Mouse (Mus musculus): ENCODE data around the gene Usp13.

The Usp13 gene

GRCm38 (mm10) chr3:32817357-32818326, at the start of gene Usp13:
Gene Usp13, plus strand, starts transcription at chr3:32817546.
- DNase-seq (ENCODE audit: low spot score in 2 of 2), result peak; percentile 16 to 28

GRCm38 (mm10) chr3:32770781-32771180, 46.6 kb upstream of the Usp13 start:
- no peak for DNase-seq (ENCODE audit: low spot score in 2 of 2)

GRCm38 (mm10) chr3:32817001-32817356, 367 bp upstream of the Usp13 start:
- no peak for DNase-seq (ENCODE audit: low spot score in 2 of 2)

GRCm38 (mm10) chr3:32818327-32818900, 1.1 kb downstream of the Usp13 start:
- peak in 1 of 2 experiments; percentile 1 for DNase-seq (ENCODE audit: low spot score in 2 of 2)

GRCm38 (mm10) chr3:32822620-32823019, 5.3 kb downstream of the Usp13 start:
- DNase-seq (ENCODE audit: low spot score in 2 of 2), result no peak

GRCm38 (mm10) chr3:32824923-32825322, 7.6 kb downstream of the Usp13 start:
- DNase-seq (ENCODE audit: low spot score in 2 of 2), result no peak

GRCm38 (mm10) chr3:32825964-32826479, 8.7 kb downstream of the Usp13 start:
- DNase-seq (ENCODE audit: low spot score in 2 of 2), result no peak

- DNase-seq (ENCODE audit: low spot score in 2 of 2), result no peak
Measured at GRCm38 (mm10) chr3:32826701-32827100, 9.4 kb downstream of the Usp13 start.

- no peak for DNase-seq (ENCODE audit: low spot score in 2 of 2)
Measured at GRCm38 (mm10) chr3:32833871-32834270, 16.5 kb downstream of the Usp13 start.

GRCm38 (mm10) chr3:32837847-32838246, 20.5 kb downstream of the Usp13 start:
- DNase-seq (ENCODE audit: low spot score in 2 of 2), result no peak

- DNase-seq (ENCODE audit: low spot score in 2 of 2), result no peak
Measured at GRCm38 (mm10) chr3:32856362-32857107, 39.2 kb downstream of the Usp13 start.

GRCm38 (mm10) chr3:32871081-32871480, 53.7 kb downstream of the Usp13 start:
- no peak for DNase-seq (ENCODE audit: low spot score in 2 of 2)

- DNase-seq (ENCODE audit: low spot score in 2 of 2), result no peak
Measured at GRCm38 (mm10) chr3:32886386-32886785, 69.0 kb downstream of the Usp13 start.

- DNase-seq (ENCODE audit: low spot score in 2 of 2), result no peak
Measured at GRCm38 (mm10) chr3:32888886-32889285, 71.5 kb downstream of the Usp13 start.

GRCm38 (mm10) chr3:32890174-32890573, 72.8 kb downstream of the Usp13 start:
- no peak for DNase-seq (ENCODE audit: low spot score in 2 of 2)

- no peak for DNase-seq (ENCODE audit: low spot score in 2 of 2)
Measured at GRCm38 (mm10) chr3:32903462-32903861, 86.1 kb downstream of the Usp13 start.

- no peak for DNase-seq (ENCODE audit: low spot score in 2 of 2)
Measured at GRCm38 (mm10) chr3:32904599-32904998, 87.3 kb downstream of the Usp13 start.

- DNase-seq (ENCODE audit: low spot score in 2 of 2), result no peak
Measured at GRCm38 (mm10) chr3:32905850-32906779, 88.8 kb downstream of the Usp13 start.

GRCm38 (mm10) chr3:32908400-32908799, 91.1 kb downstream of the Usp13 start:
- DNase-seq (ENCODE audit: low spot score in 2 of 2), result no peak

- no peak for DNase-seq (ENCODE audit: low spot score in 2 of 2)
Measured at GRCm38 (mm10) chr3:32910071-32910551, 92.8 kb downstream of the Usp13 start.

GRCm38 (mm10) chr3:32924168-32924567, 106.8 kb downstream of the Usp13 start:
- no peak for DNase-seq (ENCODE audit: low spot score in 2 of 2)

Data from urinary bladder, adult 18-20 months (tissue).